Mouse (Mus musculus): ENCODE measurements around the gene Hmg20b.

Gene Hmg20b

GRCm38 (mm10) chr10:81377793-81378552, 27.7 kb upstream of the Hmg20b start, which contains the start of gene Fzr1:
TSS of gene Fzr1 (minus strand) at chr10:81378516.
- DNase-seq: no peak

DNA sequence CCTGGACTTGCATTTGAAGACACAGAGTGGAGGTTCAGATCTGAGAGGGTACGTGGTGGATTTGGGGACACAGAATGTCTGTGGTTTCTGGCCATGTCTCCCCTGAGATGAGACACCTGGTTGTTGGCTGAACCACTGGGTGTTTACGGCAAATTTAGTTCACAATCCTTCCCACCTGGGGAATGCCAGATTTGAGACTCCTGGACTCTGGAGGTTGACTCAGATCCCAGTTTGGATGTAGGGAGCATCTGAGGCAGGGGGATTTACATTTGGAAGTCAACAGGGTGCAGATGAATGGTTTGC, 27.0 kb upstream of the Hmg20b start:
- no peak for DNase-seq

DNA sequence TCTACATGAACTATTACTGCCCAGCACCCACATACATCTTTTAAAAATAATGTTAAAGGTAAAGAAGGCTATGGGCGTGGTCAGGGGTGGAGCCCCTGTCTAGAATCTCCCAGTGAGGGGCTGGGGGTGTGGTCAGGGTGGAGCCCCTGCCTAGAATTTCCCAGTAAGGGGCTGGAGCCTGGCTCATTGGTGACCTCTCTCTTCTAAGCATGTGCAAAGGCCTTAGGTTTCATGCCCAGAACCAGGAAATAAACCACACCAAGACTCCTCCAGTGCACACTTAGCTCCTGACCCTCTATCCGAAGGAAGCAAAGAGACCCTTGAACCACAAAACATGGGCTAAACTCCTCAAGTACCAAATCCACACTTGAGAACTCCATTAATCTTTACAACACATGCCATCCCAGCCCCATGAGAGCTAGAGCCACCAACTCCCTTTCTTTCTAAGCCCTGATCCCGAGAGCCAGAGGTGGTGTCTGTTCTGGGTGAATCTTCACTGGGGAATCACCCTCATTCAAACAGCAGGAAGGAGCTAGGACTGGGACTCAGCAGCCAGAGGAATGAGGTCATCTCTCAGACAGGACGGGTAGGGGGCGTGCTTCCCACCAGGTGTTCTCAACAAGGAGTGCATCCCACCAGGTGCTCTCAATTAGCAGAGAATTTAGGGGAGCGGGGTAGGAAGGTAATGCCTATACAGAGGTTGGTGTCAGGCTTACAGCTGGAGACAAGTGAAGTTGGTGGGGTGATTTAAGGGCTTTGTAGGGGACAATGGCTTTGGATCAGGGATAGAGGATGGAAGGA, 26.5 kb upstream of the Hmg20b start:
- no peak for DNase-seq

DNA sequence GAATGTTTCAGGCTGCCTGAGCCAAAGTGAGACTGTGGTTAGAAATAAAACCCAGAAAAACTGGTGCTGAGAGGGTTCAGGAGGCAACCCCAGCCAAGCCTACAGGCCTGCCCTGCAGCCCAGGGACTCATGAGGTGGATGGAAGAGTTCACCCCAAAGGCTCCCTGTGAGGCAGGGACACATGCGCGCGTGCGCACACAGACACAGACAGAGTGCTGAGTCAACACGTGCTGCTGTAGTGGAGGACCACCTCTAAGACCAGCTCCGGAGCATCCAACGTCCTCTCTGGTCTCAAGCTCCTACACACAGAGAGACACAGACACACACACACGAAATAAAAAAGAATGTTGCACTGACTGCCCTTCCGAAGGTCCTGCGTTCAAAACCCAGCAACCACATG, 25.0 kb upstream of the Hmg20b start:
- DNase-seq: no peak

DNA sequence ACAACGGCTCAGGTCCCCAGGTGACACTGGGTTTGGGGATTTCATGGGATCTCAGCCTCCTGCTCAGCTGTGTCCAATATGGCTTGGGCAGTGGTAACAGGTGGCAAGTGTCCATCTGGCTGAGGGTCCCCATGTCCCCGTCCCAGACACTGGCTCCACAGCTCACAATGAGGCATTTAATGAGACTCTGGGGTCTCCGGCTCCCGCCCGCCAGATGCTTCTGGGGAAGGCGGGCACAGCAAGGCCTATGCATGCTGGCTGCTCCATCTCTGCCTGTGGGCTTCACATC, 16.9 kb upstream of the Hmg20b start:
- no peak for DNase-seq

DNA sequence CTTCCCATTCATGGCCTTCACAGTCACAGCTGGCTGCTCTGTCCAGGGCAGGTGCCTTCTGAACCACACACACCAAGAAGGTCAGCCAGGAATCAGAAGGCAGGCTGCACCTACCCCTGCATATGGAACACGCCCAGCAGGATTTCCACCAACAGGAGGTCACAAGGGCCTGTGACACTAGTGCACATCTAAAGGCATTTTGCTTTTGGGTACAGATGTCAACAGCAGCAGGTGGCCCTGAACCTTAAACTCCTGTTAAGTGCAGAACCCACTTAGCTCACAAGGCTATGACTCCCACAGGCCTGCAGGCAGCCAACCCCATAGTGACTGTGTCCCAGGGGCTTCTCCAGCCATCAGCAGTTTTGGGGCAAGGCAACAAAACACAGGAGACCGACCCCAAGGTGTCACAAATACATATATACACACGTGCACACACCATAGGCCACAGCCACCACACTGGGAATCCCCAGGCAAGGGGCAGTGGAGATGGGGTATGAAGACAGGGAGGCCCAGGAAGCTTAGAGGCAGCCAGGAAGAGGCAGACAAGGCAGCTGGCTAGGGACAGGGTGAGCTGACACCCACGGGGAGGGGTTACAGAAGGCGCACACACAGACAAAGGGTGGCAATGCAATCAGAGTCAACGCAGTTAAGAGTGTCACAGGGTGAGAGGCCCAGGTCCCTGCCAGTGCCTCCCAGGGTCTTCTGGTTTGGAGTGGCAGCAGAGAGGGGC, 16.4 kb upstream of the Hmg20b start:
- DNase-seq: no peak

GRCm38 (mm10) chr10:81365672-81366476, 15.6 kb upstream of the Hmg20b start, which contains the start of gene 4930404N11Rik:
TSS of gene 4930404N11Rik (minus strand) at chr10:81365816.
- no peak for DNase-seq

DNA sequence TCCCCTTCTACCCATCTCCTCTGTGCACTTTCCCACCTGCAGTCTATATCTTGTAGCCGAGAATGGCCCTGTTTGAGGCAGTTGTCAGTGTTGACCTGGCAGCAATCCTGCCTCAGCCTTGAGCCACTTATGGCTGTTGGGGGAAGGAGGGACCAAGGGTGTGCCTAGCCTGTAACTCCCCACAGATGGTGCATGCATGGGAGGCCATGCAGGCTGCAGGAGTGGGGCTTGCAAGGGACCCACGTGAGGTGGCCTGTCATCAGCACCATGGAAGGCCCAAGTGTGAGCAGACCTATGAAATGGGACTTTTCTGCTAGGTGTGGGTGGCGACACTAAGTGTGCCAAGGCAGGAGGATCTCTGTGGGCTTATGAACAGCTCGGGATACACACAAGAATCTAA, 14.8 kb upstream of the Hmg20b start:
- DNase-seq: no peak

GRCm38 (mm10) chr10:81364666-81365065, 14.4 kb upstream of the Hmg20b start:
- no peak for DNase-seq

DNA sequence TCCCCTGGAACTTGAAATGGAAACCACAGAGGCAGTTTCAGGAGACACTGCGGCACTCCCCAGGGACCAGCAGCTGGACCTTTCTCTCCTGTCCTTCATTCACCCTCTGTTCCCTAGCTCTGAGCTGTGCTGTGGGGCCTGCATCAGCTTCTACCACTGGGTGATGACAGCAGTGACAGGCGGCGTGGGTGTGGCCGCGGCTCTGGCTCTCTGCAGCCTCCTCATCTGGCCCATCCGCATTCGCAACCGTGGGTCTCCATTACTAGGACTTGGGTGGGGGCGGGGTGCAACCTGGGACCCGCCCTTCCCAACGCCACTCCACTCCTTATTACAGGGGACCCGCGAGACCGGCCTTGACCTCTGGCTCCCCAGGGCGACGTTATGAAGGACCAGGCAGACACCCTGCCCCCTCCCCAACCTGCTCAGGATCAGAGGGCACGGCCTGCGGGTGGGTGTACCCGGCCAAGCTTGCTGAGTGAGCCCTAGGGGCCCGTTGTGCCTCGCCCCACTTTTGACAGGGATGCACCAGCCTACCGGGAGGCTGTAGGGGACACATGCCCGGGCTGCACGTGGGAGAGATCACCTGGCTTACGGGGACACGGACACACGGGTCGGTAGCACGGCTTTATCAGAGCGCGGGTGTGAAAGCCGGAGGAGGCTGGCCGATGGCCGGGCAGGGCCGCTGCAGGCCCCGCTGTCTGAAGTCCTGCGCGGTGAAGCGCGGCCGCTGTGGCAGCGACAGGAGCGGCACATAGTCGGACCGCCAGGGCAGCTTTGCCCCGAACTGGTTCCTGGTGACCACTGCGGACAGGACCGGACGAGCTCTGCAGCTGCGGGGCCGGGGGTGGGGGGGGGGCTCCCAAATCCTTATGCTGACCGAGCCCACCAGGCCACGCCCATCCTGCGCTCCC, 13.4 kb upstream of the Hmg20b start:
- no peak for DNase-seq

GRCm38 (mm10) chr10:81362336-81362949, 12.2 kb upstream of the Hmg20b start:
- DNase-seq: no peak

GRCm38 (mm10) chr10:81360721-81361120, 10.4 kb upstream of the Hmg20b start:
- DNase-seq: no peak

- no peak for DNase-seq
These were observed 8.6 kb upstream of the Hmg20b start for GRCm38 (mm10) chr10:81358841-81359240.

- DNase-seq: no peak
These were observed 7.9 kb upstream of the Hmg20b start for GRCm38 (mm10) chr10:81358209-81358608.

GRCm38 (mm10) chr10:81356991-81357844, 6.9 kb upstream of the Hmg20b start, which contains the start of gene Mfsd12:
TSS of gene Mfsd12 (plus strand) at chr10:81357491.
- peak; percentile 91 to 93 for DNase-seq

GRCm38 (mm10) chr10:81356352-81356990, 6.2 kb upstream of the Hmg20b start:
- no peak for DNase-seq

DNA sequence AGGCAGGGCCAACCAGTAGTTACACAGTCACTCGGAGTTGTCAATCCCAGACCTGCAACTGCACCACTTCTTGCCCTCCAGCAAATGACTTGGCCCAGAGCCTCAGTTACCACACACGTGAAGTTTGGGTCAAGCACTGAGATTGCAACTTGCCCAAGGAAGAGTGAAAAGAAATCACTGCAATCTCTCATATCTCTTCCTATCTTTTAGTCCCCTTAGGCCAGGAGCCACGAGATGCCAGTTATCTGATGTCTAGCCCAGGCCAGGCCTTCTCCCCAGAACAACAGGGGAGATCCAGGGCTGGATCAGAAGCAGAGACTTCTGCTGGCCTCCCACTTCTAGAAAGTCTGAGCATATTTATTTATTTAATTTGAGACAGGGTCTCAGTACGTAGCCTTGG, 5.3 kb upstream of the Hmg20b start:
- no peak for DNase-seq

GRCm38 (mm10) chr10:81354738-81355477, 4.6 kb upstream of the Hmg20b start:
- DNase-seq: no peak

- DNase-seq: no peak
These were observed 1.5 kb upstream of the Hmg20b start for GRCm38 (mm10) chr10:81351678-81352291.

Data from cerebellum, postnatal 36 days (tissue).